Mouse (Mus musculus): ENCODE measurements around the gene Gm26558.

DNA sequence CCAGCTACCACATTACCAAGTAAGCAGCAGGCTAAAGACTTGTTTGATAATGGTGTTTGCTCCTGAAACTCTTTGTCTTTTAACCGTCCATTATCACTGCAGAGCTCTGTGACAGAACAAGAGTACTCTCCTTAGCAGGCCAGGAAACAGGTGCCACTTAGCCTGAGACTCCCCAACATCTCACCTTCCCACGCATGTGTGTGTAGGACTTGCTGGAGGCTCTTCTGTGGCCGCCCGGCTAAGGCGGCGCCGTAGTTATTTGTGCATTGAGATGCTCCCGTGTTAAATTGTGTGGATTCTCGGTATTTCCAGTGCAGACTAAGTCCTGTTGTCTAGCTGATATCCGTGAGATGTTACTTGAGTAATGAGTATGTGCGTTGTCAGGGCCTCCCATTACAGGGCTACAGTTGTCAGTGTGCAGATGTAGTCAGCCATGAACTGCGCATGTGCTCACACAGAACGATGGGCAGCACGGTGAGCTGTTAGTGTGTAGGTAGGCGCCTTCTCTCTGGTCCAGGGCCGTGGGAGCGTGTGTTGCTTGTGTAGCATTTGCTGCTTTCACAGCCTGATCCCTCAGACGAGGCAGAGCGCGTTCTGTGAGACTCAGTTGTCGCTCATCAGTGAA, 26.7 kb upstream of the Gm26558 start:
- TF ChIP-seq POLR2A (IDR thresholded peaks at IDR 0.05; ENCODE audit: borderline replicate concordance, extremely low read depth, insufficient read depth, insufficient read length, poor library complexity, severe bottlenecking) (no peak), CTCF (IDR thresholded peaks at IDR 0.05; ENCODE audit: borderline replicate concordance, extremely low read depth, insufficient read depth, insufficient read length) (no peak)

Measured in brain, embryonic 14.5 days (tissue).